Mouse (Mus musculus) cerebellum, adult 2 months (tissue): Measurements from ENCODE around the gene A930009A15Rik.

Source experiments
- CTCF ChIP-seq: fragments of 200-500 bp; IDR thresholded peaks from 2 replicates; pipeline ENCODE4 v1.5.1; 2011; ENCODE audit warnings: low read depth, mild to moderate bottlenecking, control low read depth, low read length, moderate library complexity, borderline replicate concordance; ENCODE audit not compliant: insufficient read depth
- POLR2A ChIP-seq: fragments of 200-500 bp; IDR thresholded peaks from 2 replicates; pipeline ENCODE4 v1.6.1; 2011; ENCODE audit warnings: low read length, control low read depth, borderline replicate concordance; ENCODE audit not compliant: insufficient read depth

DNA sequence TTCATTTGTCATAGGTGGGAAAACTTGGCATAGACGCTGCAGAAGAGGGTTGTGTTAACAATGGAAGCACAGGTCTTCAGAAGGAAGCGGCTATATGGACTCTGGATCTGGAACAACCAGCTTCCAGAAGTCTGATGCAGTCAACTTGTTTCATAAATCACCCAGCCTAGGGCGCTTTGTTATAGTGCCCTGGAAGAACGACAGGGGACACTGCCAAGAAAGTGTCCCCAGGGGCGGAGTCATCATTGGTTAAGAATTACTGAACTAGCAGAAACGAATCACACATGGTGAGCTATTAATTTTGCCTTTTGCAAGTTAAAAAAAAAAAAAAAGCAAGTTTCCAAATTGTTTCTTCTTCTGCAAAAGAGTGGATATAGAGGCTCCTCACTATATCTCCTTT, 26.9 kb upstream of the A930009A15Rik start:
- TF ChIP-seq CTCF (no peak), POLR2A (no peak)
